In genomic region chr2:165925144-165925543, GRCm38 (mm10) we compare ENCODE assay signal across 22 mouse cellular contexts. TPM values are rescaled to one million over a fixed set of nuclear protein-coding genes. Genes with fewer than 3 reads are reported as not detected.
A peak's percentile ranks its signal among the peaks of the same experiment; 100 is the strongest.
DNase-seq lines count a peak whose midpoint lies in the region; ATAC-seq and TF ChIP-seq lines count a peak whose summit lies in the region.
"Had no signal": no experiment of that assay in that cellular context is flagged by ENCODE, and none has a peak within 500 bp of the region (broad histone marks: within the 10 kb centered on the region; RNA-seq: fewer than 3 reads in every experiment).

No protein-coding gene starts in this region.

- H3K4me3 ChIP-seq in kidney, embryonic 15.5 days (replicated peaks) = no peak overlapping the region
- no peak overlapping the region for H3K4me3 ChIP-seq in ES-E14 (ENCODE audit: insufficient read depth in 1 of 2, low read depth in 1 of 2, low read length in 2 of 2, poor library complexity in 1 of 2, severe bottlenecking in 1 of 2)
- H3K4me3 ChIP-seq in limb, embryonic 10.5 days = no peak overlapping the region
- H3K4me3 ChIP-seq in gastrocnemius, adult 2 months = no peak overlapping the region
- H3K4me3 ChIP-seq: forebrain, embryonic 13.5 days; heart, embryonic 15.5 days; left cerebral cortex, adult 2 months; midbrain, embryonic 15.5 days had no signal

- H3K27me3 ChIP-seq in kidney, embryonic 15.5 days = no peaks in the 10 kb centered on the region
- no peaks in the 10 kb centered on the region for H3K27me3 ChIP-seq in limb, embryonic 10.5 days (ENCODE audit: low read depth, poor library complexity, severe bottlenecking)
- H3K27me3 ChIP-seq: CH12.LX; forebrain, embryonic 13.5 days; heart, embryonic 15.5 days; megakaryocyte, embryonic 14.5 days; midbrain, embryonic 15.5 days had no signal

- intact Hi-C loops in gastrocnemius, adult 2 months (cut with DNase I) = no loop called here

- H3K27ac ChIP-seq in kidney, embryonic 15.5 days = 0 out of 2 replicates have a peak overlapping the region, but pooled peaks have one; percentile 14
- H3K27ac ChIP-seq in ES-E14 (ENCODE audit: insufficient read depth, low read depth, low read length, poor library complexity, severe bottlenecking) = no peak overlapping the region; the same call in 1 of the 2 replicates
- peak overlapping the region; percentile 53; the same call in 1 of the 2 replicates for H3K27ac ChIP-seq in limb, embryonic 10.5 days
- no peak overlapping the region for H3K27ac ChIP-seq in gastrocnemius, adult 2 months
- H3K27ac ChIP-seq: forebrain, embryonic 13.5 days; heart, embryonic 15.5 days; left cerebral cortex, adult 2 months; midbrain, embryonic 15.5 days had no signal

- H3K9me3 ChIP-seq in kidney, embryonic 15.5 days (replicated peaks) = peaks cover 9% of the 10 kb centered on the region; the same call in 1 of the 2 replicates
- H3K9me3 ChIP-seq in ES-E14 (ENCODE audit: control insufficient read depth, insufficient read depth, low read depth, low read length) = no peaks in the 10 kb centered on the region
- H3K9me3 ChIP-seq in limb, embryonic 10.5 days (replicated peaks) = no peaks in the 10 kb centered on the region
- H3K9me3 ChIP-seq: heart, embryonic 15.5 days; megakaryocyte, embryonic 14.5 days; midbrain, embryonic 15.5 days had no signal

- WGBS in kidney, embryonic 15.5 days = 30% methylated on average over 3 of the region's 3 CpGs
- WGBS in limb, embryonic 10.5 days = 46% methylated on average over 3 of the region's 3 CpGs

- no peaks in the 10 kb centered on the region for H3K36me3 ChIP-seq in kidney, embryonic 15.5 days
- H3K36me3 ChIP-seq in ES-E14 (ENCODE audit: control insufficient read depth, insufficient read depth, low read length, poor library complexity, severe bottlenecking) = no peaks in the 10 kb centered on the region
- no peaks in the 10 kb centered on the region for H3K36me3 ChIP-seq in limb, embryonic 10.5 days
- H3K36me3 ChIP-seq: heart, embryonic 15.5 days; midbrain, embryonic 15.5 days had no signal

- H3K4me2 ChIP-seq in kidney, embryonic 15.5 days = no peak overlapping the region
- H3K4me2 ChIP-seq: forebrain, embryonic 13.5 days; heart, embryonic 15.5 days; midbrain, embryonic 15.5 days had no signal

- no peak overlapping the region for H3K9ac ChIP-seq in kidney, embryonic 15.5 days
- peak overlapping the region; percentile 12; the same call in 1 of the 2 replicates for H3K9ac ChIP-seq in ES-E14 (ENCODE audit: insufficient read depth, low read depth, low read length, poor library complexity, severe bottlenecking)
- H3K9ac ChIP-seq: forebrain, embryonic 13.5 days; heart, embryonic 15.5 days; liver, postnatal 0 days; midbrain, embryonic 15.5 days had no signal

- peak; percentile 56 for DNase-seq in adrenal gland, postnatal 14 days
- no peak for DNase-seq in adrenal gland, adult 18-20 months (ENCODE audit: low spot score in 2 of 2)
- no peak for DNase-seq in kidney, adult 9 months
- no peak for DNase-seq in ES-E14 (ENCODE audit: low read depth, low spot score)
- DNase-seq in limb, embryonic 10.5 days (ENCODE audit: low spot score) = no peak
- no peak for DNase-seq in gastrocnemius, adult 2 months
- DNase-seq in natural killer cell, adult 2 months (ENCODE audit: low spot score in 2 of 2) = no peak
- DNase-seq: cerebellum, adult 11 months; cerebellum, postnatal 10 days; gastrocnemius, postnatal 14 days; heart, adult 18-20 months; kidney, adult 11 months; kidney, postnatal 14 days; left cerebral cortex, postnatal 4 days; liver, postnatal 0 days had no signal

- ATAC-seq in kidney, embryonic 15.5 days (replicated peaks; ENCODE audit: low FRiP score) = no peak
- ATAC-seq: forebrain, embryonic 13.5 days; liver, postnatal 0 days; midbrain, embryonic 15.5 days had no signal

- peaks cover 17% of the 10 kb centered on the region for H3K4me1 ChIP-seq in kidney, embryonic 15.5 days
- peaks cover 8 to 17% of the 10 kb centered on the region in 2 experiments for H3K4me1 ChIP-seq in ES-E14 (ENCODE audit: control insufficient read depth in 2 of 2, insufficient read depth in 2 of 2, low read length in 2 of 2, poor library complexity in 1 of 2)
- H3K4me1 ChIP-seq in limb, embryonic 10.5 days = peaks cover 26% of the 10 kb centered on the region
- H3K4me1 ChIP-seq: forebrain, embryonic 13.5 days; midbrain, embryonic 15.5 days had no signal

- in situ Hi-C loops in ES-E14 (cut with MboI; ENCODE audit: low sequenced_read_pairs in 2 of 2, unreplicated experiment in 2 of 2) = loop anchor here in 1 of 2 experiments (10.0 kb wide), 1 partner anchor 120 kb away; no protein-coding TSS in a partner anchor

- no peak for TF ChIP-seq CTCF in gastrocnemius, adult 2 months (IDR thresholded peaks at IDR 0.05)

TF ChIP-seq in ES-E14, 5 proteins besides CTCF, POLR2A, EP300 and RAD21:
- TF ChIP-seq ZC3H11A (IDR thresholded peaks at IDR 0.05; ENCODE audit: borderline replicate concordance, low read depth, low read length) = no peak
- no peak for TF ChIP-seq CHD2 (IDR thresholded peaks at IDR 0.05; ENCODE audit: low read depth, low read length)
- TF ChIP-seq MAFK (IDR thresholded peaks at IDR 0.05; ENCODE audit: insufficient read depth, low read depth, low read length) = no peak
- TF ChIP-seq HCFC1 (IDR thresholded peaks at IDR 0.05; ENCODE audit: borderline replicate concordance, insufficient read depth, low read length) = no peak
- no peak for TF ChIP-seq ZNF384 (IDR thresholded peaks at IDR 0.05; ENCODE audit: low read depth, low read length)
TF ChIP-seq in ES-E14: peak in this region for 0.

RNA-seq across cellular contexts. Expression of gene Zmynd8, which starts 26.3 kb away (rescaled TPM):
- total RNA-seq in adrenal gland, postnatal 14 days (2021) = 45.8 and 59.2 TPM in 2 replicates
- 10 to 100 TPM; 45.8 to 48.8 TPM for total RNA-seq in adrenal gland, adult 18-20 months (2021)
- 67.1 and 68.3 TPM in 2 replicates for polyA plus RNA-seq in kidney, embryonic 15.5 days (2015; fragmentation: Nextera tagmentation; extraction: Ambion mirVana)
- 49.7 and 60.5 TPM in 2 replicates for total RNA-seq in ES-E14 (2012; rRNA removed)
- 59.3 and 59.5 TPM in 2 replicates for polyA plus RNA-seq in limb, embryonic 10.5 days (2016; fragmentation: Nextera tagmentation; extraction: Ambion mirVana)
- total RNA-seq in gastrocnemius, adult 2 months (2021) = 10 to 100 TPM; 13.1 to 23.3 TPM

Comparison
In these comparisons a context has a peak if more than half of its experiments do, and no peak if none do; other contexts are left out.
1. H3K27ac ChIP-seq: peak in kidney, embryonic 15.5 days (single experiment) and limb, embryonic 10.5 days (single experiment); none in ES-E14 (single experiment) and gastrocnemius, adult 2 months (single experiment).